Mouse (Mus musculus): Measurements from ENCODE around the gene Evc.

- TF ChIP-seq CTCF (IDR thresholded peaks at IDR 0.05; ENCODE audit: control insufficient read depth, insufficient read depth, insufficient read length), result no peak
- no peak for TF ChIP-seq MYOG (IDR thresholded peaks at IDR 0.05; ENCODE audit: control insufficient read depth, extremely low read depth, insufficient read length)
- no peak for TF ChIP-seq MAX (IDR thresholded peaks at IDR 0.05)
- no peak for TF ChIP-seq MYOD1 (IDR thresholded peaks at IDR 0.05; ENCODE audit: control insufficient read depth, insufficient read length, low read depth)
- TF ChIP-seq CEBPB (IDR thresholded peaks at IDR 0.05; ENCODE audit: low read depth), result no peak
- peak; percentile 68 for TF ChIP-seq USF1 (IDR thresholded peaks at IDR 0.05; ENCODE audit: low read depth)
Measured at GRCm38 (mm10) chr5:37263816-37264215, 72.9 kb downstream of the Evc start.
